In the genomic region with DNA sequence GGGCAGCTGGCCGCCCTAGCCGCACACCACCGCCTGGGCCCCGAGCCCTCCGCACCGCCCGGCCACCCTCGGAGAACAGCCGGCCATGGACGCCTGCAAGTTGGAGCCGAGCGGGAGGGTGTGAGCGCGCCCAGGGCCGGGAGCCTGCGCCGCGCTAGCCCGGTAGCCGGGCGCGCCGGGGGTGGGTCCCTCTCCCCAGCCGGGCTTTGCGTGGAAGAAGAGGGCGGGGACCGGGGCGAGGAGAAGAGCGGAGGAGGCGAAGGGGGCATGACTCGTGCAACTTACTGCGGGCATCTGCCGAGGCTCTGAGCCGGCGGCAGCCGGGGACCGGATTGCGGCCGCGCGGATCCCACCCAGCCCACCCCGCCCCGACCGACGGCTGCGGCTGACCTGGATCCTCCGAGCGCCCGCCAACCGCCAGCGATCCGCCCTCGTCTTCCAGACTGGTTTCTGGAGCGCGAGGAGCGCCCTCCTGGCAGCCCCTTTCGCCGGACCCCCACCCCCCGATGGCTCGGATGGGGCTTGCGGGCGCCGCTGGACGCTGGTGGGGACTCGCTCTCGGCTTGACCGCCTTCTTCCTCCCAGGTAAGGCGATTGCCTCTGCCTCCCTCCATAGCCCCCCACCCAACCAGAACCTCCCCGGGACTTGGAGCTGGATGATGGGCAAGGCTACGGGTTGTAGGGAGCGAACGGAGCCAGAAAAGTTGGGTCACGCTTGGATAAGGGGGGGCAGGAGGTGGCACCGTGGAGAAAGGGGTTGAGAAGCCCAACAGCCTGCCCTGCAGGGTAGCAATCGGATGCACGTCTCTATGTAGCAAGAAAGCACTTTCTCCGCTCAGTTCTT, we compare ENCODE assay signal across 8 mouse cellular contexts. TPM values are rescaled to one million over a fixed set of nuclear protein-coding genes. Genes with fewer than 3 reads are reported as not detected.
DNase-seq lines count a peak whose midpoint lies in the region; ATAC-seq lines count a peak whose summit lies in the region.

No protein-coding gene starts in this region.

- H3K36me3 ChIP-seq in embryonic facial prominence, embryonic 15.5 days: no peaks in the 10 kb centered on the region
- H3K36me3 ChIP-seq in lung, embryonic 16.5 days (ENCODE audit: control insufficient read depth, insufficient read depth, low read length): no peaks in the 10 kb centered on the region
- H3K36me3 ChIP-seq in stomach, embryonic 14.5 days (ENCODE audit: control insufficient read depth, insufficient read depth, low read length): no peaks in the 10 kb centered on the region

- H3K9me3 ChIP-seq in embryonic facial prominence, embryonic 15.5 days (replicated peaks): no peaks in the 10 kb centered on the region
- no peaks in the 10 kb centered on the region for H3K9me3 ChIP-seq in lung, embryonic 16.5 days (ENCODE audit: control insufficient read depth, low read length)
- H3K9me3 ChIP-seq in stomach, embryonic 14.5 days (ENCODE audit: control insufficient read depth, low read depth, low read length): no peaks in the 10 kb centered on the region

- DNase-seq in right cerebral cortex, postnatal 4 days: peak; percentile 34
- DNase-seq in right cerebral cortex, adult 2 months (ENCODE audit: low spot score in 2 of 2): no peak
- DNase-seq in adrenal gland, adult 8-10 months: peak; percentile 32
- peak; percentile 62 for DNase-seq in induced T-regulatory cell, adult 2 months (ENCODE audit: low read depth)
- DNase-seq in left cerebral cortex, adult 9 months (ENCODE audit: low spot score in 2 of 2): no peak

- no peaks in the 10 kb centered on the region for H3K27me3 ChIP-seq in embryonic facial prominence, embryonic 15.5 days
- H3K27me3 ChIP-seq in lung, embryonic 16.5 days (ENCODE audit: control insufficient read depth, insufficient read depth, low read depth, low read length): no peaks in the 10 kb centered on the region
- no peaks in the 10 kb centered on the region for H3K27me3 ChIP-seq in stomach, embryonic 14.5 days (ENCODE audit: control insufficient read depth, insufficient read depth, low read length)

- peak; percentile 66 for ATAC-seq in embryonic facial prominence, embryonic 15.5 days (ENCODE audit: insufficient number of reproducible peaks, low FRiP score, low TSS enrichment, low read depth)
- ATAC-seq in lung, embryonic 16.5 days (ENCODE audit: low read depth): peak; percentile 62
- peak; percentile 72 for ATAC-seq in stomach, embryonic 14.5 days (ENCODE audit: insufficient number of reproducible peaks, insufficient read depth, low FRiP score, low read depth)

- H3K4me1 ChIP-seq in embryonic facial prominence, embryonic 15.5 days: peaks cover 54% of the 10 kb centered on the region
- peaks cover 27% of the 10 kb centered on the region for H3K4me1 ChIP-seq in lung, embryonic 16.5 days (replicated peaks; ENCODE audit: control insufficient read depth, insufficient read depth, low read length)
- peaks cover 28% of the 10 kb centered on the region; the same call in 1 of the 2 replicates for H3K4me1 ChIP-seq in stomach, embryonic 14.5 days (ENCODE audit: control insufficient read depth, insufficient read depth, low read length)

- H3K4me2 ChIP-seq in embryonic facial prominence, embryonic 15.5 days (replicated peaks): peak overlapping the region; percentile 94
- peak overlapping the region; percentile 95 for H3K4me2 ChIP-seq in lung, embryonic 16.5 days (ENCODE audit: low read depth, low read length)
- H3K4me2 ChIP-seq in stomach, embryonic 14.5 days (replicated peaks; ENCODE audit: low read depth, low read length): peak overlapping the region; percentile 91

- peak overlapping the region; percentile 97 for H3K27ac ChIP-seq in embryonic facial prominence, embryonic 15.5 days (replicated peaks)
- peak overlapping the region; percentile 96 for H3K27ac ChIP-seq in lung, embryonic 16.5 days (ENCODE audit: low read length)
- peak overlapping the region; percentile 97 for H3K27ac ChIP-seq in stomach, embryonic 14.5 days (ENCODE audit: low read length)

- peak overlapping the region; percentile 88 for H3K9ac ChIP-seq in embryonic facial prominence, embryonic 15.5 days
- H3K9ac ChIP-seq in lung, embryonic 16.5 days (ENCODE audit: low read length): peak overlapping the region; percentile 91
- peak overlapping the region; percentile 87 for H3K9ac ChIP-seq in stomach, embryonic 14.5 days (replicated peaks; ENCODE audit: low read depth, low read length)

- under 1% methylated on average over 70 of the region's 77 CpGs for WGBS in embryonic facial prominence, embryonic 15.5 days
- WGBS in lung, embryonic 16.5 days: under 1% methylated on average over 60 of the region's 77 CpGs
- under 1% methylated on average over 68 of the region's 77 CpGs for WGBS in stomach, embryonic 14.5 days

- H3K4me3 ChIP-seq in embryonic facial prominence, embryonic 15.5 days (replicated peaks): peak overlapping the region; percentile 85
- H3K4me3 ChIP-seq in lung, embryonic 16.5 days (ENCODE audit: low read length): peak overlapping the region; percentile 93
- H3K4me3 ChIP-seq in stomach, embryonic 14.5 days (ENCODE audit: low read depth, low read length): peak overlapping the region; percentile 88

RNA-seq across cellular contexts. Expression of a gene that starts 0.6 kb away (rescaled TPM):
- 10 to 100 TPM; 39.3 to 61.3 (median 50.2) TPM for total RNA-seq in adrenal gland, adult 8-10 months (2022)
- 13.4 and 15.1 TPM in 2 replicates for polyA plus RNA-seq in embryonic facial prominence, embryonic 15.5 days (2015; fragmentation: Nextera tagmentation; extraction: Ambion mirVana)
- polyA plus RNA-seq in lung, embryonic 16.5 days (2015; fragmentation: Nextera tagmentation; extraction: Ambion mirVana): 3.9 and 4.6 TPM in 2 replicates
- 10.5 and 11.1 TPM in 2 replicates for polyA plus RNA-seq in stomach, embryonic 14.5 days (2014; fragmentation: Nextera tagmentation; extraction: Ambion mirVana)

Comparison
In these comparisons a context has a peak if more than half of its experiments do, and no peak if none do; other contexts are left out.
1. DNase-seq: peak in right cerebral cortex, postnatal 4 days (single experiment), adrenal gland, adult 8-10 months (single experiment) and induced T-regulatory cell, adult 2 months (single experiment); none in right cerebral cortex, adult 2 months (0 of 2) and left cerebral cortex, adult 9 months (0 of 2).
2. Peak in every context shown above with its lines, with median percentiles within 50 percentile points of each other: ATAC-seq, H3K27ac ChIP-seq, H3K4me2 ChIP-seq, H3K4me3 ChIP-seq and H3K9ac ChIP-seq.